Mouse (Mus musculus): ENCODE measurements around the gene Rilpl1. TPM values are rescaled to one million over a fixed set of nuclear protein-coding genes. Genes with fewer than 3 reads are reported as not detected.
A peak's percentile ranks its signal among the peaks of the same experiment; 100 is the strongest.

The Rilpl1 gene
- total RNA-seq, 1 experiment = 10.1 TPM

GRCm38 (mm10) chr5:124491732-124492131 is 39.5 kb downstream of the Rilpl1 start:
- peaks cover 10% of the 10 kb centered on the region for H3K36me3 ChIP-seq (ENCODE audit: control insufficient read depth, insufficient read depth, low read length, poor library complexity, severe bottlenecking)
- DNase-seq (ENCODE audit: low read depth, low spot score) = no peak

GRCm38 (mm10) chr5:124488885-124489284 is 42.3 kb downstream of the Rilpl1 start:
- peaks cover 8% of the 10 kb centered on the region for H3K36me3 ChIP-seq (ENCODE audit: control insufficient read depth, insufficient read depth, low read length, poor library complexity, severe bottlenecking)
- TF ChIP-seq MAFK (IDR thresholded peaks at IDR 0.05; ENCODE audit: insufficient read depth, low read depth, low read length) (no peak), HCFC1 (IDR thresholded peaks at IDR 0.05; ENCODE audit: borderline replicate concordance, insufficient read depth, low read length) (no peak), CHD2 (IDR thresholded peaks at IDR 0.05; ENCODE audit: low read depth, low read length) (no peak), ZNF384 (IDR thresholded peaks at IDR 0.05; ENCODE audit: low read depth, low read length) (no peak), ZC3H11A (IDR thresholded peaks at IDR 0.05; ENCODE audit: borderline replicate concordance, low read depth, low read length) (no peak)
- H3K9ac ChIP-seq (ENCODE audit: insufficient read depth, low read depth, low read length, poor library complexity, severe bottlenecking) = no peak overlapping the region
- H3K4me3 ChIP-seq (ENCODE audit: insufficient read depth in 1 of 2, low read depth in 1 of 2, low read length in 2 of 2, poor library complexity in 1 of 2, severe bottlenecking in 1 of 2) = no peak overlapping the region
- H3K4me1 ChIP-seq (ENCODE audit: control insufficient read depth in 2 of 2, insufficient read depth in 2 of 2, low read length in 2 of 2, poor library complexity in 1 of 2) = no peaks in the 10 kb centered on the region; a peak in 1 of 4 replicates
- no peak overlapping the region for H3K27ac ChIP-seq (ENCODE audit: insufficient read depth, low read depth, low read length, poor library complexity, severe bottlenecking)
- no peak for DNase-seq (ENCODE audit: low read depth, low spot score)
- in situ Hi-C loops (cut with MboI; ENCODE audit: low sequenced_read_pairs in 2 of 2, unreplicated experiment in 2 of 2) = no loop called here
- H3K9me3 ChIP-seq (ENCODE audit: control insufficient read depth, insufficient read depth, low read depth, low read length) = no peaks in the 10 kb centered on the region

More at GRCm38 (mm10) chr5:124491732-124492131, 39.5 kb downstream of the Rilpl1 start:
- in situ Hi-C loops (cut with MboI; ENCODE audit: low sequenced_read_pairs in 2 of 2, unreplicated experiment in 2 of 2) = no loop called here
- H3K27ac ChIP-seq (ENCODE audit: insufficient read depth, low read depth, low read length, poor library complexity, severe bottlenecking) = no peak overlapping the region
- H3K4me3 ChIP-seq (ENCODE audit: insufficient read depth in 1 of 2, low read depth in 1 of 2, low read length in 2 of 2, poor library complexity in 1 of 2, severe bottlenecking in 1 of 2) = no peak overlapping the region
- no peaks in the 10 kb centered on the region for H3K9me3 ChIP-seq (ENCODE audit: control insufficient read depth, insufficient read depth, low read depth, low read length)
- TF ChIP-seq CHD2 (IDR thresholded peaks at IDR 0.05; ENCODE audit: low read depth, low read length) (no peak), MAFK (IDR thresholded peaks at IDR 0.05; ENCODE audit: insufficient read depth, low read depth, low read length) (no peak), ZC3H11A (IDR thresholded peaks at IDR 0.05; ENCODE audit: borderline replicate concordance, low read depth, low read length) (no peak), HCFC1 (IDR thresholded peaks at IDR 0.05; ENCODE audit: borderline replicate concordance, insufficient read depth, low read length) (no peak), ZNF384 (IDR thresholded peaks at IDR 0.05; ENCODE audit: low read depth, low read length) (no peak)
- H3K4me1 ChIP-seq (ENCODE audit: control insufficient read depth in 2 of 2, insufficient read depth in 2 of 2, low read length in 2 of 2, poor library complexity in 1 of 2) = no peaks in the 10 kb centered on the region; a peak in 1 of 4 replicates
- no peak overlapping the region for H3K9ac ChIP-seq (ENCODE audit: insufficient read depth, low read depth, low read length, poor library complexity, severe bottlenecking)

- Histone ChIP-seq H3K36me3 (ENCODE audit: control insufficient read depth, insufficient read depth, low read length, poor library complexity, severe bottlenecking) (no peaks in the 10 kb centered on the region), H3K9me3 (ENCODE audit: control insufficient read depth, insufficient read depth, low read depth, low read length) (no peaks in the 10 kb centered on the region), H3K9ac (ENCODE audit: insufficient read depth, low read depth, low read length, poor library complexity, severe bottlenecking) (no peak overlapping the region), H3K4me3 (ENCODE audit: insufficient read depth in 1 of 2, low read depth in 1 of 2, low read length in 2 of 2, poor library complexity in 1 of 2, severe bottlenecking in 1 of 2) (no peak overlapping the region), H3K27ac (ENCODE audit: insufficient read depth, low read depth, low read length, poor library complexity, severe bottlenecking) (no peak overlapping the region), H3K4me1 (ENCODE audit: control insufficient read depth in 2 of 2, insufficient read depth in 2 of 2, low read length in 2 of 2, poor library complexity in 1 of 2) (peaks cover 0 to 3% of the 10 kb centered on the region in 2 experiments; a peak in 1 of 4 replicates)
- no peak for DNase-seq (ENCODE audit: low read depth, low spot score)
- in situ Hi-C loops (cut with MboI; ENCODE audit: low sequenced_read_pairs in 2 of 2, unreplicated experiment in 2 of 2) = no loop called here
- TF ChIP-seq HCFC1 (IDR thresholded peaks at IDR 0.05; ENCODE audit: borderline replicate concordance, insufficient read depth, low read length) (no peak), CHD2 (IDR thresholded peaks at IDR 0.05; ENCODE audit: low read depth, low read length) (no peak), ZNF384 (IDR thresholded peaks at IDR 0.05; ENCODE audit: low read depth, low read length) (no peak), ZC3H11A (IDR thresholded peaks at IDR 0.05; ENCODE audit: borderline replicate concordance, low read depth, low read length) (no peak), MAFK (IDR thresholded peaks at IDR 0.05; ENCODE audit: insufficient read depth, low read depth, low read length) (no peak)
Observed at GRCm38 (mm10) chr5:124485654-124486053, 45.5 kb downstream of the Rilpl1 start.

- Histone ChIP-seq H3K4me1 (ENCODE audit: control insufficient read depth in 2 of 2, insufficient read depth in 2 of 2, low read length in 2 of 2, poor library complexity in 1 of 2) (0 out of 4 replicates have a peak, but pooled peaks cover 0 to 3% of the 10 kb centered on the region in 2 experiments), H3K27ac (ENCODE audit: insufficient read depth, low read depth, low read length, poor library complexity, severe bottlenecking) (peak overlapping the region; percentile 96), H3K9me3 (ENCODE audit: control insufficient read depth, insufficient read depth, low read depth, low read length) (no peaks in the 10 kb centered on the region), H3K36me3 (ENCODE audit: control insufficient read depth, insufficient read depth, low read length, poor library complexity, severe bottlenecking) (no peaks in the 10 kb centered on the region), H3K9ac (ENCODE audit: insufficient read depth, low read depth, low read length, poor library complexity, severe bottlenecking) (peak overlapping the region; percentile 95), H3K4me3 (ENCODE audit: insufficient read depth in 1 of 2, low read depth in 1 of 2, low read length in 2 of 2, poor library complexity in 1 of 2, severe bottlenecking in 1 of 2) (peak overlapping the region; percentile 83 to 88)
- in situ Hi-C loops (cut with MboI; ENCODE audit: low sequenced_read_pairs in 2 of 2, unreplicated experiment in 2 of 2) = no loop called here
- TF ChIP-seq ZC3H11A (IDR thresholded peaks at IDR 0.05; ENCODE audit: borderline replicate concordance, low read depth, low read length) = no peak
- TF ChIP-seq HCFC1 (IDR thresholded peaks at IDR 0.05; ENCODE audit: borderline replicate concordance, insufficient read depth, low read length) = no peak
- TF ChIP-seq ZNF384 (IDR thresholded peaks at IDR 0.05; ENCODE audit: low read depth, low read length) = no peak
- no peak for TF ChIP-seq CHD2 (IDR thresholded peaks at IDR 0.05; ENCODE audit: low read depth, low read length)
- no peak for TF ChIP-seq MAFK (IDR thresholded peaks at IDR 0.05; ENCODE audit: insufficient read depth, low read depth, low read length)
- DNase-seq (ENCODE audit: low read depth, low spot score) = no peak
Observed at GRCm38 (mm10) chr5:124483655-124484396, 47.4 kb downstream of the Rilpl1 start.
